Mouse (Mus musculus): ENCODE data around the gene Srsf10. TPM values are rescaled to one million over a fixed set of nuclear protein-coding genes. Genes with fewer than 3 reads are reported as not detected.

Srsf10 gene
- polyA plus RNA-seq, 1 experiment from 2014 or later = 383 TPM

DNA sequence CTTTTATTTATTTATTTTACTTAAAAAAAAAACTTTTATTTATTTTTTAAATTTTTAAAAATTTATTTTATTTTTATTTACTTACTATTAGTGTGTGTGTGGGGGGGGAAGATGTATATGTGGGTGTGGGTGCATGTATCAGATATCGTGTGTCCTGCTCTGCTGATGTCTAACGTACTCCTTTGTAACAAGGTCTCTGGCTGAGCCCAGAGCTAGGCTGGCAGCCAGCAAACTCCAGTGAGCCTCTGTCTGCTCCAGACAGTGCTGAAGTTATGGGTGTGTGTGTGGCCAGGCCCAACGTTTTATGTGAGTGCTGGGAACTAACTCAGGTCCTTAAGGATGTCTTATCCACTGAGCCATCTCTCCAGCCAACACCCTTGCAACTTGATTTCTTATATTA lies 56.6 kb downstream of the Srsf10 start:
- 70% methylated on average over 3 of the region's 3 CpGs for WGBS
- Histone ChIP-seq H3K27me3 (replicated peaks; ENCODE audit: low read depth, poor library complexity, severe bottlenecking) (no peaks in the 10 kb centered on the region), H3K9me3 (no peaks in the 10 kb centered on the region), H3K36me3 (replicated peaks) (no peaks in the 10 kb centered on the region), H3K4me3 (no peak overlapping the region), H3K27ac (replicated peaks) (no peak overlapping the region), H3K4me1 (peaks cover 8% of the 10 kb centered on the region)
- no peak for DNase-seq (ENCODE audit: low spot score)

DNA sequence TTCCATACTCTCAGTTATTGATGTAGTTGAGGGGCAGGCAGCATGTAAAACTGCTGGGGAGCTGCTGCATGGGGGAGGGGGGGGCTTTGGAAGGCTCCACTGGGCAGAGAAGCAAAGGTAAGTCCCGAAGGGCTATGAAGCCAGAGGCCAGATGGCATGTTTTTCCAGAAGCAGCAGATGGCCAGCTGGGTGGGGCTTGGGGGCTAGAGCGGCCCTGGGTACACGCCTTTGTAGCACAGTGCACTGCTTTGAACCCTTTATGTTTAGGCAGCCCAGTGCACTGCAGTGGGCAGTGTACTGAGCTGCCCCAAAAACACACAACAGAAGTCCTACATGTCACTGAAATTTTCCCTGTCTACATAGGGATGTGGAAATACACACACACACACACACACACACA lies 57.3 kb downstream of the Srsf10 start:
- peak overlapping the region; percentile 44; the same call in 1 of the 2 replicates for H3K27ac ChIP-seq (replicated peaks)
- H3K9me3 ChIP-seq = no peaks in the 10 kb centered on the region
- H3K36me3 ChIP-seq (replicated peaks) = no peaks in the 10 kb centered on the region
- no peak overlapping the region for H3K4me3 ChIP-seq
- no peaks in the 10 kb centered on the region for H3K27me3 ChIP-seq (replicated peaks; ENCODE audit: low read depth, poor library complexity, severe bottlenecking)
- WGBS = 49% methylated on average over 3 of the region's 3 CpGs
- DNase-seq (ENCODE audit: low spot score) = peak; percentile 26
- H3K4me1 ChIP-seq = peaks cover 8% of the 10 kb centered on the region

GRCm38 (mm10) chr4:135913433-135913832 lies 57.9 kb downstream of the Srsf10 start:
- Histone ChIP-seq H3K4me3 (no peak overlapping the region), H3K36me3 (replicated peaks) (no peaks in the 10 kb centered on the region), H3K4me1 (peaks cover 8% of the 10 kb centered on the region), H3K27me3 (replicated peaks; ENCODE audit: low read depth, poor library complexity, severe bottlenecking) (no peaks in the 10 kb centered on the region), H3K27ac (replicated peaks) (peak overlapping the region; percentile 44; the same call in 1 of the 2 replicates), H3K9me3 (no peaks in the 10 kb centered on the region)
- no peak for DNase-seq (ENCODE audit: low spot score)
- WGBS = 81% methylated on average over 4 of the region's 4 CpGs

- H3K4me3 ChIP-seq = no peak overlapping the region
- H3K9me3 ChIP-seq = no peaks in the 10 kb centered on the region
- no peaks in the 10 kb centered on the region for H3K27me3 ChIP-seq (replicated peaks; ENCODE audit: low read depth, poor library complexity, severe bottlenecking)
- 90% methylated on average over 13 of the region's 13 CpGs for WGBS
- H3K36me3 ChIP-seq (replicated peaks) = peaks cover 10% of the 10 kb centered on the region
- H3K27ac ChIP-seq (replicated peaks) = no peak overlapping the region
- peaks cover 20% of the 10 kb centered on the region for H3K4me1 ChIP-seq
- DNase-seq (ENCODE audit: low spot score) = no peak
These were observed 63.2 kb downstream of the Srsf10 start for GRCm38 (mm10) chr4:135918635-135919279.

GRCm38 (mm10) chr4:135919280-135919639 lies 63.7 kb downstream of the Srsf10 start:
- Histone ChIP-seq H3K27me3 (replicated peaks; ENCODE audit: low read depth, poor library complexity, severe bottlenecking) (no peaks in the 10 kb centered on the region), H3K27ac (replicated peaks) (no peak overlapping the region), H3K36me3 (replicated peaks) (peaks cover 13% of the 10 kb centered on the region), H3K4me3 (no peak overlapping the region), H3K9me3 (no peaks in the 10 kb centered on the region), H3K4me1 (peaks cover 20% of the 10 kb centered on the region)
- WGBS = 95% methylated on average over 3 of the region's 3 CpGs
- DNase-seq (ENCODE audit: low spot score) = no peak

Other genes with a start within 250 kb of the Srsf10 start
- 1.0 and 1.1 TPM in 2 replicates for gene Ifnlr1, start 169.5 kb upstream of the Srsf10 start, polyA plus RNA-seq (2016; fragmentation: Nextera tagmentation; extraction: Ambion mirVana)
- gene Il22ra1, start 127.6 kb upstream of the Srsf10 start, polyA plus RNA-seq (2016; fragmentation: Nextera tagmentation; extraction: Ambion mirVana) = 0.07 TPM in 1 of 2 replicates, not detected in the other
- not detected in 2 replicates for gene Myom3, start 96.0 kb upstream of the Srsf10 start, polyA plus RNA-seq (2016; fragmentation: Nextera tagmentation; extraction: Ambion mirVana)
- 177 and 186 TPM in 2 replicates for gene Pnrc2, start 18.1 kb downstream of the Srsf10 start, polyA plus RNA-seq (2016; fragmentation: Nextera tagmentation; extraction: Ambion mirVana)
- gene Cnr2, start 39.6 kb downstream of the Srsf10 start, polyA plus RNA-seq (2016; fragmentation: Nextera tagmentation; extraction: Ambion mirVana) = 0.15 and 0.43 TPM in 2 replicates
- gene Fuca1, start 65.0 kb downstream of the Srsf10 start, polyA plus RNA-seq (2016; fragmentation: Nextera tagmentation; extraction: Ambion mirVana) = 45.4 and 46.8 TPM in 2 replicates
- 64.3 and 68.6 TPM in 2 replicates for gene Hmgcl, start 90.7 kb downstream of the Srsf10 start, polyA plus RNA-seq (2016; fragmentation: Nextera tagmentation; extraction: Ambion mirVana)
- gene Gale, start 108.0 kb downstream of the Srsf10 start, polyA plus RNA-seq (2016; fragmentation: Nextera tagmentation; extraction: Ambion mirVana) = 39.7 and 40.2 TPM in 2 replicates
- 207 and 217 TPM in 2 replicates for gene Lypla2, start 116.9 kb downstream of the Srsf10 start, polyA plus RNA-seq (2016; fragmentation: Nextera tagmentation; extraction: Ambion mirVana)
- gene Pithd1, start 131.5 kb downstream of the Srsf10 start, polyA plus RNA-seq (2016; fragmentation: Nextera tagmentation; extraction: Ambion mirVana) = 66.2 and 72.8 TPM in 2 replicates
- 35.0 and 37.5 TPM in 2 replicates for gene Eloa, start 166.0 kb downstream of the Srsf10 start, polyA plus RNA-seq (2016; fragmentation: Nextera tagmentation; extraction: Ambion mirVana)
- 516 and 527 TPM in 2 replicates for gene Rpl11, start 197.7 kb downstream of the Srsf10 start, polyA plus RNA-seq (2016; fragmentation: Nextera tagmentation; extraction: Ambion mirVana)

Data from embryonic facial prominence, embryonic 10.5 days (tissue).